Mouse (Mus musculus): ENCODE results near the gene Slc9a3r1. TPM values are rescaled to one million over a fixed set of nuclear protein-coding genes. Genes with fewer than 3 reads are reported as not detected.

Slc9a3r1 gene
- polyA plus RNA-seq, 1 experiment, result 16.1 TPM

GRCm38 (mm10) chr11:115178766-115179165 lies 15.6 kb downstream of the Slc9a3r1 start:
- Histone ChIP-seq H3K4me3 (no peak overlapping the region), H3K36me3 (ENCODE audit: control insufficient read depth, insufficient read depth) (no peaks in the 10 kb centered on the region), H3K4me2 (ENCODE audit: low read depth) (no peak overlapping the region), H3K27me3 (ENCODE audit: control insufficient read depth, insufficient read depth, insufficient read length) (no peaks in the 10 kb centered on the region), H3ac (ENCODE audit: control insufficient read depth, insufficient read length) (no peak overlapping the region), H3K79me2 (ENCODE audit: control insufficient read depth, insufficient read depth) (no peaks in the 10 kb centered on the region)
- TF ChIP-seq MYOD1 (IDR thresholded peaks at IDR 0.05; ENCODE audit: control insufficient read depth in 1 of 3, insufficient read length in 2 of 3, low read depth in 2 of 3) (no peak), REST (IDR thresholded peaks at IDR 0.05; ENCODE audit: insufficient read depth, insufficient read length) (no peak), MAX (IDR thresholded peaks at IDR 0.05; ENCODE audit: low read depth) (no peak), CEBPB (IDR thresholded peaks at IDR 0.05; ENCODE audit: insufficient read depth, poor library complexity, severe bottlenecking) (no peak), SRF (IDR thresholded peaks at IDR 0.05; ENCODE audit: control insufficient read depth, insufficient read length, low read depth) (no peak), TCF3 (IDR thresholded peaks at IDR 0.05; ENCODE audit: insufficient read length, low read depth) (no peak), USF1 (IDR thresholded peaks at IDR 0.05; ENCODE audit: low read depth) (no peak), POLR2AphosphoS2 (IDR thresholded peaks at IDR 0.05; ENCODE audit: insufficient read length, low read depth) (no peak), TCF12 (IDR thresholded peaks at IDR 0.05; ENCODE audit: insufficient read depth, poor library complexity, severe bottlenecking) (no peak), E2F4 (IDR thresholded peaks at IDR 0.05; ENCODE audit: insufficient read depth) (no peak), MYOG (IDR thresholded peaks at IDR 0.05; ENCODE audit: control insufficient read depth in 1 of 3, insufficient read depth in 1 of 3, insufficient read length in 2 of 3, low read depth in 2 of 3) (no peak), POLR2A (IDR thresholded peaks at IDR 0.05; ENCODE audit: insufficient read length, low read depth) (no peak)

DNA sequence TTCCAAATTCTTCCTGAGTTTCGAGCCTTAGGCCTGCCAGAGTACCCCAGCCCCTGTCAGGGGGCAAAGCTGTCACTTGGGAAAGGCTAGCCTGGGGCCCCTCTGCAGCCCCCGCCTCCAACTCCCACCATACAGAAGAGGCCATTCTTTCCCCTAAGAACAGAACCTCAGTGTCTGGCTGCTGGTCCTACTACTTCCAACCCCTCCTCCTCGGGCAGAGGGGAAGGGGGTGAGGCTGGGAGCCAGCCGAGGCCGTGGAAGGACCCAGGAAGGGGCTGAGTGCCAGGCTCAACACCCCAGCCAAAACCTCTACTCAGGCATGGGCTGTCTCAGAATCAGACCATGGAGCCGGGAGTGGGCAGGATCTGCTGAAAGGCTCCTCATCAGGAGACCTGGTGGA lies 16.1 kb downstream of the Slc9a3r1 start:
- H3K27me3 ChIP-seq (ENCODE audit: control insufficient read depth, insufficient read depth, insufficient read length), result no peaks in the 10 kb centered on the region
- H3K79me2 ChIP-seq (ENCODE audit: control insufficient read depth, insufficient read depth), result no peaks in the 10 kb centered on the region
- H3K4me2 ChIP-seq (ENCODE audit: low read depth), result no peak overlapping the region
- H3K4me3 ChIP-seq, result no peak overlapping the region
- no peak overlapping the region for H3ac ChIP-seq (ENCODE audit: control insufficient read depth, insufficient read length)
- TF ChIP-seq MYOD1 (IDR thresholded peaks at IDR 0.05; ENCODE audit: control insufficient read depth in 1 of 3, insufficient read length in 2 of 3, low read depth in 2 of 3) (no peak), USF1 (IDR thresholded peaks at IDR 0.05; ENCODE audit: low read depth) (no peak), REST (IDR thresholded peaks at IDR 0.05; ENCODE audit: insufficient read depth, insufficient read length) (no peak), SRF (IDR thresholded peaks at IDR 0.05; ENCODE audit: control insufficient read depth, insufficient read length, low read depth) (no peak), MAX (IDR thresholded peaks at IDR 0.05; ENCODE audit: low read depth) (no peak), TCF12 (IDR thresholded peaks at IDR 0.05; ENCODE audit: insufficient read depth, poor library complexity, severe bottlenecking) (no peak), E2F4 (IDR thresholded peaks at IDR 0.05; ENCODE audit: insufficient read depth) (no peak), CEBPB (IDR thresholded peaks at IDR 0.05; ENCODE audit: insufficient read depth, poor library complexity, severe bottlenecking) (no peak), MYOG (IDR thresholded peaks at IDR 0.05; ENCODE audit: control insufficient read depth in 1 of 3, insufficient read depth in 1 of 3, insufficient read length in 2 of 3, low read depth in 2 of 3) (no peak), POLR2A (IDR thresholded peaks at IDR 0.05; ENCODE audit: insufficient read length, low read depth) (no peak), POLR2AphosphoS2 (IDR thresholded peaks at IDR 0.05; ENCODE audit: insufficient read length, low read depth) (no peak), TCF3 (IDR thresholded peaks at IDR 0.05; ENCODE audit: insufficient read length, low read depth) (no peak)
- no peaks in the 10 kb centered on the region for H3K36me3 ChIP-seq (ENCODE audit: control insufficient read depth, insufficient read depth)

DNA sequence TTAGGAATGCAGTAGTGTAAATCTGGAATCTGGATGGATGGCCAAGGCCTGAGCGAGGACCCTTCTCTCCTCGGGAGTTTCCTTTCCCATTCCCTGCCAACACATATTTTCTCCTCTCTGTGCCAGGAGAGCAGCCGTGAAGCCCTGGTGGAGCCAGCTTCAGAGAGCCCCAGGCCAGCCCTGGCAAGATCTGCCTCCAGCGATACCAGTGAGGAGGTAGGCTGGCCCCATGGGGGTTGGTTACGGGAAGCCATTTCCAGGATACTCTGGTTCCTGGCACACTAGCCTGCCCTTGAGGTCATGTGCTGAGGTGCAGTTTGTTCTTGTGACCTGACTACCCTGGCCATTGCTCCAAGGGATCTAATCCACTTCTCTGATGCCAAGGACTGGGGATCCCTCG lies 16.7 kb downstream of the Slc9a3r1 start:
- Histone ChIP-seq H3ac (ENCODE audit: control insufficient read depth, insufficient read length) (no peak overlapping the region), H3K36me3 (ENCODE audit: control insufficient read depth, insufficient read depth) (no peaks in the 10 kb centered on the region), H3K79me2 (ENCODE audit: control insufficient read depth, insufficient read depth) (no peaks in the 10 kb centered on the region), H3K27me3 (ENCODE audit: control insufficient read depth, insufficient read depth, insufficient read length) (no peaks in the 10 kb centered on the region), H3K4me3 (no peak overlapping the region), H3K4me2 (ENCODE audit: low read depth) (no peak overlapping the region)
- no peak for TF ChIP-seq POLR2A (IDR thresholded peaks at IDR 0.05; ENCODE audit: insufficient read length, low read depth)
- TF ChIP-seq TCF3 (IDR thresholded peaks at IDR 0.05; ENCODE audit: insufficient read length, low read depth), result no peak
- no peak for TF ChIP-seq MAX (IDR thresholded peaks at IDR 0.05; ENCODE audit: low read depth)
- TF ChIP-seq USF1 (IDR thresholded peaks at IDR 0.05; ENCODE audit: low read depth), result no peak
- TF ChIP-seq POLR2AphosphoS2 (IDR thresholded peaks at IDR 0.05; ENCODE audit: insufficient read length, low read depth), result no peak
- no peak for TF ChIP-seq SRF (IDR thresholded peaks at IDR 0.05; ENCODE audit: control insufficient read depth, insufficient read length, low read depth)
- TF ChIP-seq MYOG (IDR thresholded peaks at IDR 0.05; ENCODE audit: control insufficient read depth in 1 of 3, insufficient read depth in 1 of 3, insufficient read length in 2 of 3, low read depth in 2 of 3), result no peak
- TF ChIP-seq MYOD1 (IDR thresholded peaks at IDR 0.05; ENCODE audit: control insufficient read depth in 1 of 3, insufficient read length in 2 of 3, low read depth in 2 of 3), result no peak
- TF ChIP-seq REST (IDR thresholded peaks at IDR 0.05; ENCODE audit: insufficient read depth, insufficient read length), result no peak
- no peak for TF ChIP-seq TCF12 (IDR thresholded peaks at IDR 0.05; ENCODE audit: insufficient read depth, poor library complexity, severe bottlenecking)
- TF ChIP-seq CEBPB (IDR thresholded peaks at IDR 0.05; ENCODE audit: insufficient read depth, poor library complexity, severe bottlenecking), result no peak
- no peak for TF ChIP-seq E2F4 (IDR thresholded peaks at IDR 0.05; ENCODE audit: insufficient read depth)

DNA sequence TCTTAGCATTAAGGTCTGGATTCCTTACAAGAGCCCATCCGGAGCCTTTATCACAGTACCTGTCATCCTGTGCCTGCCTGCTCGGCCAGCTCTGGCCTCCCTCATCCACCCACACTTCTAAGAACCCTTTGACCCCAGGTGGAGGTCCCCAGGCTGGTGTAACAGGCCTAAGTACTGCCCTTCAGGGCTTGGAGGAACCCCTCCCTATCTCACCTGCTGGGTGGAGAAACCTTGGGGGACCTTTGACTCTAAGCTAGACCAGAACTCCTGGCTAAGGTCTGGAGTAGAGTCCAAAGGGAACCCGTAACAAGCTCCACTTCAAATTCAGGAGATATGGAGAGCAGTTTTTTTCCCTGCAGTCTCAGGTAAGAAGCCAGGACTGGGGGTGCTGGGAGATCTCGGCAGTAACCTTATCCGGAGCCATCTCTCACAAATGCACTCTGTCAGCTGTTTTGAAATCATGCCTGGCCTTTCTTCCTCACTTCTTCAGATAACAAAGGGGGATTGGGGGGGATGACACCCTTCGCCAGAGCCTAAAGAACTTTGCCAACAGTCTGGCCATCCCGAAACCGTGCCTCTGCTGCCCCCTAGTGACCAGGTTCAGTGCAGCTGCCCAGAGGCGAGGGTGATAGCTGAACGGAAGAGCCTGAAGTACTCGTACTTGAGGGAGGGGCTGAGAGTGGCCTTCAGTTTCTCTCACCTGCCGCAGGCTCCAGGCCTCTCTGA lies 18.9 kb downstream of the Slc9a3r1 start:
- Histone ChIP-seq H3K36me3 (ENCODE audit: control insufficient read depth, insufficient read depth) (no peaks in the 10 kb centered on the region), H3K4me3 (no peak overlapping the region), H3ac (ENCODE audit: control insufficient read depth, insufficient read length) (no peak overlapping the region), H3K27me3 (ENCODE audit: control insufficient read depth, insufficient read depth, insufficient read length) (no peaks in the 10 kb centered on the region), H3K79me2 (ENCODE audit: control insufficient read depth, insufficient read depth) (no peaks in the 10 kb centered on the region), H3K4me2 (ENCODE audit: low read depth) (no peak overlapping the region)
- TF ChIP-seq TCF3 (IDR thresholded peaks at IDR 0.05; ENCODE audit: insufficient read length, low read depth), result no peak
- no peak for TF ChIP-seq POLR2A (IDR thresholded peaks at IDR 0.05; ENCODE audit: insufficient read length, low read depth)
- TF ChIP-seq POLR2AphosphoS2 (IDR thresholded peaks at IDR 0.05; ENCODE audit: insufficient read length, low read depth), result no peak
- no peak for TF ChIP-seq CEBPB (IDR thresholded peaks at IDR 0.05; ENCODE audit: insufficient read depth, poor library complexity, severe bottlenecking)
- no peak for TF ChIP-seq MYOD1 (IDR thresholded peaks at IDR 0.05; ENCODE audit: control insufficient read depth in 1 of 3, insufficient read length in 2 of 3, low read depth in 2 of 3)
- no peak for TF ChIP-seq REST (IDR thresholded peaks at IDR 0.05; ENCODE audit: insufficient read depth, insufficient read length)
- no peak for TF ChIP-seq MAX (IDR thresholded peaks at IDR 0.05; ENCODE audit: low read depth)
- no peak for TF ChIP-seq USF1 (IDR thresholded peaks at IDR 0.05; ENCODE audit: low read depth)
